Mouse (Mus musculus) forebrain, embryonic 15.5 days (tissue): Measurements from ENCODE around the gene Slc35f5. TPM values are rescaled to one million over a fixed set of nuclear protein-coding genes. Genes with fewer than 3 reads are reported as not detected.

ENCODE experiments used
- ATAC-seq: fragments of 200-750 bp; cut with Nextera tagmentation; replicated peaks from 2 replicates; pipeline ENCODE4 v1.8.0; 2017; ENCODE audit warnings: mild to moderate bottlenecking, moderate TSS enrichment, moderate library complexity
- H3K27ac ChIP-seq: fragments of 300-500 bp; sonication (generic); replicated peaks from 2 replicates; pipeline ENCODE4 v1.5.1; 2015; ENCODE audit warnings: mild to moderate bottlenecking, inconsistent platforms
- H3K27me3 ChIP-seq: fragments of 300-500 bp; sonication (generic); 2 replicates; pipeline ENCODE4 v1.6.1; 2015; ENCODE audit warnings: inconsistent platforms
- H3K36me3 ChIP-seq: fragments of 300-500 bp; sonication (generic); 2 replicates; pipeline ENCODE4 v1.6.1; 2015; ENCODE audit warnings: mild to moderate bottlenecking, inconsistent platforms
- H3K4me1 ChIP-seq: fragments of 300-500 bp; sonication (generic); 2 replicates; pipeline ENCODE4 v1.6.1; 2015; ENCODE audit warnings: inconsistent platforms
- H3K4me2 ChIP-seq: fragments of 300-500 bp; sonication (generic); replicated peaks from 2 replicates; pipeline ENCODE4 v1.6.1; 2015; ENCODE audit warnings: mild to moderate bottlenecking, inconsistent platforms
- H3K4me3 ChIP-seq: fragments of 300-500 bp; sonication (generic); 2 replicates; pipeline ENCODE4 v1.5.1; 2015; ENCODE audit warnings: mild to moderate bottlenecking, inconsistent platforms
- H3K9ac ChIP-seq: fragments of 300-500 bp; sonication (generic); replicated peaks from 2 replicates; pipeline ENCODE4 v1.6.1; 2015; ENCODE audit warnings: mild to moderate bottlenecking, inconsistent platforms
- H3K9me3 ChIP-seq: fragments of 300-500 bp; sonication (generic); 2 replicates; pipeline ENCODE4 v1.6.1; 2016; ENCODE audit warnings: inconsistent platforms
- WGBS: fragments of 180-500 bp; shearing (Covaris S2); methylation state at CpG from one replicate; pipeline ENCODE4 v1.1.7; 2015; ENCODE audit warnings: mixed read lengths; 5-methylcytosine and 5-hydroxymethylcytosine counted together
- polyA plus RNA-seq: library from polyadenylated mRNA; unstranded; fragments of >200 nt; fragmentation: Nextera tagmentation; extraction: Ambion mirVana; gene quantifications from 2 replicates; pipeline ENCODE4 v1.2.1, GENCODE M21; 2015

Gene Slc35f5
- polyA plus RNA-seq, 1 experiment from 2014 or later: 33.6 TPM

DNA sequence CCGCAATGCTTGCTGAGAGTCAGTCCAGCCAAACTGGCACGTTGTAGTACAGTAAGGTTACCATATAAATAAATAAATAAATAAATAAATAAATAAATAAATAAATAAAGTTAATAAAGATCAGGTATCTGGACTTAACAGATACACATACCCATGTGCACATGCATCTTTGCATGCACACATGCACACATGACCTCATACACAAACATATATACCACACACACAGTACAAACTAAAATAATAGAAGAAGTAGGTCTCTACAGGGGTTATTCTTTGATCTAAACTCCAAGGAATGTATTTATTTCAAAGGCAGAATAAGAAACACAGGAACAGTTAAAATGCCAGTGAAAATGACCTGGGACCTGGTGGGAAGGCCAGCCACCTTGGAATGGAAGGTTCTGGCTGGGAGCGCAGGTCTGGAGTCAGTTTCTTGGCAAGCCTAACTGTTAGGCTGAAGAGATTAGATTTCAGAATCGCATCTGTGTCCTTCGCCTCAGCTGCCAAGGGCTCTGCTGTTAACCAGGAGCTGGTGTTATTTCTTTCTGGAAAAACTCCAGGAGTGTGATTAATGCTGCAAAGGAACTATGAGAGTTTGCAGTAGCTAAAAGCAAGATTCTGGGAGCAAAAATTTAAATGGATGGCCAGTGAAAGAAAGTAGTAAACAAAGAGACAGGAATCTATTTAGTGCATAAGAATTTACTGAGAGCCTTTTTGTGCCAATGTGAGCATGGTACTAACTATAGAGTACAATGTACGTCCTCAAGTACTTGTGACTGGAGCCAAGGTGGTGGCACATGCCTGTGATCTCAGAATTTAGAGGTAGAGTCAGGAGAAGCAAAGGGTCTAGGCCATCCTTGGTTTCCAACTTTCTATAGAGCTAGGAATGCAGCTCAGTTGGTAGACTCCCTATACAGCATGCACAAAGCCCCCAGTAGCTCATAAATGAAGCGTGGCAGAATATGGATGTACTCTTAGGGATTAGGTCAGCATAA, 18.1 kb upstream of the Slc35f5 start:
- H3K4me3 ChIP-seq: no peak overlapping the region
- peak overlapping the region; percentile 41; the same call in 1 of the 2 replicates for H3K27ac ChIP-seq
- WGBS: 57% methylated on average over 7 of the region's 7 CpGs
- peaks cover 11% of the 10 kb centered on the region for H3K4me1 ChIP-seq
- H3K4me2 ChIP-seq: no peak overlapping the region
- H3K9me3 ChIP-seq: no peaks in the 10 kb centered on the region
- H3K9ac ChIP-seq: no peak overlapping the region
- no peaks in the 10 kb centered on the region for H3K27me3 ChIP-seq
- peak; percentile 72 for ATAC-seq
- no peaks in the 10 kb centered on the region for H3K36me3 ChIP-seq

GRCm38 (mm10) chr1:125549872-125550271, 10.5 kb upstream of the Slc35f5 start:
- no peak for ATAC-seq

GRCm38 (mm10) chr1:125550359-125550758, 10.0 kb upstream of the Slc35f5 start:
- 92% methylated on average over 1 of the region's 1 CpGs for WGBS
- H3K27ac ChIP-seq: no peak overlapping the region
- no peak for ATAC-seq
- no peak overlapping the region for H3K9ac ChIP-seq
- no peaks in the 10 kb centered on the region for H3K27me3 ChIP-seq
- H3K4me3 ChIP-seq: no peak overlapping the region
- H3K4me1 ChIP-seq: no peaks in the 10 kb centered on the region
- no peaks in the 10 kb centered on the region for H3K36me3 ChIP-seq
- no peak overlapping the region for H3K4me2 ChIP-seq
- H3K9me3 ChIP-seq: no peaks in the 10 kb centered on the region

More at GRCm38 (mm10) chr1:125549872-125550271, 10.5 kb upstream of the Slc35f5 start:
- Histone ChIP-seq H3K27me3 (no peaks in the 10 kb centered on the region), H3K9ac (no peak overlapping the region), H3K27ac (no peak overlapping the region), H3K36me3 (no peaks in the 10 kb centered on the region), H3K9me3 (no peaks in the 10 kb centered on the region), H3K4me3 (no peak overlapping the region), H3K4me2 (no peak overlapping the region), H3K4me1 (no peaks in the 10 kb centered on the region)
- 61% methylated on average over 1 of the region's 1 CpGs for WGBS

- Histone ChIP-seq H3K4me2 (no peak overlapping the region), H3K9me3 (no peaks in the 10 kb centered on the region), H3K4me3 (no peak overlapping the region), H3K9ac (no peak overlapping the region), H3K27me3 (no peaks in the 10 kb centered on the region), H3K27ac (no peak overlapping the region), H3K36me3 (no peaks in the 10 kb centered on the region), H3K4me1 (no peaks in the 10 kb centered on the region)
- 90% methylated on average over 2 of the region's 2 CpGs for WGBS
- no peak for ATAC-seq
Observed at GRCm38 (mm10) chr1:125551564-125551963, 8.8 kb upstream of the Slc35f5 start.

GRCm38 (mm10) chr1:125559261-125559660, 1.1 kb upstream of the Slc35f5 start:
- WGBS: 83% methylated on average over 3 of the region's 3 CpGs
- Histone ChIP-seq H3K36me3 (no peaks in the 10 kb centered on the region), H3K27ac (0 out of 2 replicates have a peak overlapping the region, but pooled peaks have one; percentile 89), H3K9me3 (no peaks in the 10 kb centered on the region), H3K27me3 (no peaks in the 10 kb centered on the region), H3K4me3 (no peak overlapping the region), H3K4me2 (no peak overlapping the region), H3K4me1 (peaks cover 13% of the 10 kb centered on the region), H3K9ac (no peak overlapping the region)
- no peak for ATAC-seq

DNA sequence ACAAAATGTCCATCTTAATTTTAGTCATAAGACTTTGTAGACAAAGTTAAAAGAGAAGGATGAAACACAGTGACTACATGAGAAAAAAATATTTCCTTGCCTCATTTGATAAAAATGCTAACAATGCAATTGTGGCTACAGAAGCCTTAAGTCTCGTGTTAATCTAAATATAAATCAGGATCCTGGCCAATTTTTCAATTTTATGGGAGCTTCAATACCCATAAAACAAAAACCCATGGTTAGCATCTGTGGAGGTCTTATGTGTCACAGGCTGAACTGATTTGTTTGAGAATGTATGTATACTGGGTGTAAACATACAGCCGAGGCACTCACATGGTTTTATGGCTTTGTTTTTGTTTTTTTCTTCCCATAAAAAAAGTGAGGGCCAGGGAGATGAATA, 674 bp upstream of the Slc35f5 start:
- WGBS: 31% methylated on average over 2 of the region's 2 CpGs
- H3K9ac ChIP-seq: peak overlapping the region; percentile 73
- H3K9me3 ChIP-seq: no peaks in the 10 kb centered on the region
- H3K4me2 ChIP-seq: peak overlapping the region; percentile 67
- peaks cover 13% of the 10 kb centered on the region for H3K4me1 ChIP-seq
- H3K36me3 ChIP-seq: no peaks in the 10 kb centered on the region
- H3K27ac ChIP-seq: peak overlapping the region; percentile 89
- no peaks in the 10 kb centered on the region for H3K27me3 ChIP-seq
- peak overlapping the region; percentile 56 for H3K4me3 ChIP-seq
- ATAC-seq: 0 out of 2 replicates have a peak, but pooled peaks have one; percentile 0

DNA sequence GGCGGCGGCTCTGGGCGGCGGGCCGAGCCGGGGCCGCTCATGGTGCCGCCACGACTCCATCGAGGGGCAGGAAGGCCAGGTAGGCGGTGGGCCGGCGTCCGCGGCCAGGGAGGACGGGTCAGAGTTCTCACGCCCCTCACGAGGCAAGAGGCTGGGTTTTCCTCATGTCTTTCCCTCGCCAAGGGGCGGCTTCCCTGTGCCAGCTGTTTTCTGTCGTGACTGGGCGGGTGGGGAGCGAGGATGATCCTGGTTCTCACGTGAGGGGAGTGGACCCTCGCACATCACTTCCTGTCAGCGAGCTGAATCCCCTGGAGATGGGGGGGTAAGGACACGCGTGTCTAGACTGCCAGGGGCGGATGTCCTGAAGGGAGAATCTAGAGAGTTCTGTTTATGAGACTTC, 811 bp downstream of the Slc35f5 start:
- Histone ChIP-seq H3K36me3 (peaks cover 3% of the 10 kb centered on the region), H3K9me3 (no peaks in the 10 kb centered on the region), H3K4me3 (peak overlapping the region; percentile 56), H3K4me2 (peak overlapping the region; percentile 67), H3K4me1 (peaks cover 13% of the 10 kb centered on the region), H3K9ac (peak overlapping the region; percentile 73), H3K27ac (peak overlapping the region; percentile 89), H3K27me3 (no peaks in the 10 kb centered on the region)
- under 1% methylated on average over 29 of the region's 29 CpGs for WGBS
- peak; percentile 39 for ATAC-seq

DNA sequence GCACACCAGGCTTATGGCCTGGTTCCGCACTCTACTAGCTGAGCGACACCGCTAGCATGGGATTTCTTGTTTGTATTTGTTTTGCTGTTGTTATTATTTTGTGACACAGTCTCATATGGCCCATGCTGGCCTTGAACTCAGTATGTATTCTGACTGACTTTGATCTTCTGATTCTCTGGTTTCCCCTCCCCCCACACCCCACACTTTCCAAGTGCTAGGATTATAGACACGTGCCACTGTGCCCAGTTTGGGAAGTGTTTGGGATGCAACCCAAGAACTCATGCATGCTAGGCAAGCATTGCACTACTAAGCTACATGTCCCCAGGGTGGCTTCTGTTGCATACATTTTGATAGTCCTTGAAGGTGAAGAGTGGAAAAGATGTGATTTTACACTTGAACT, 1.4 kb downstream of the Slc35f5 start:
- 71% methylated on average over 4 of the region's 4 CpGs for WGBS
- peak overlapping the region; percentile 67 for H3K4me2 ChIP-seq
- no peak for ATAC-seq
- H3K4me1 ChIP-seq: peaks cover 13% of the 10 kb centered on the region
- H3K36me3 ChIP-seq: peaks cover 5% of the 10 kb centered on the region
- peak overlapping the region; percentile 56 for H3K4me3 ChIP-seq
- no peaks in the 10 kb centered on the region for H3K27me3 ChIP-seq
- no peak overlapping the region for H3K27ac ChIP-seq
- no peaks in the 10 kb centered on the region for H3K9me3 ChIP-seq
- no peak overlapping the region for H3K9ac ChIP-seq

DNA sequence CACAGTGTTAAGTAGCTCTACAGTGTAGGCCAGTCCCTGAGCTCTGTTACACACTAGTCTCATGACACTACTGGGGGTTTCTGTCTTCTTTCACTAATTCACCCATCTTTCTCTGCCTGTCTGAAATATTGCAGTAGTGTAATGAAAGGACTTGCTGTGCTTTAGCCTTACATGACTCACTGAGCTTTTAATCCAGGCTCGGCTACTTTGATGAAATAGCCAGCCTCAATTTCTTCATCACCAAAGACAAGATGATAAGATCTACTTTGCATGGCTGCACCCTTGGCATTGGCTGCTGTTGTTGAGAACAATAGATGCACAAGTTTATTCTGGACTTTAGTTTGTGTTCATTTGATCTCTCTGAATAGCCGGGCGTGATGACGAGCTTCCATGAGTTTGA, 7.7 kb downstream of the Slc35f5 start:
- H3K9me3 ChIP-seq: no peaks in the 10 kb centered on the region
- no peaks in the 10 kb centered on the region for H3K4me1 ChIP-seq
- WGBS: 77% methylated on average over 4 of the region's 4 CpGs
- no peak for ATAC-seq
- H3K27ac ChIP-seq: no peak overlapping the region
- H3K4me3 ChIP-seq: no peak overlapping the region
- no peak overlapping the region for H3K4me2 ChIP-seq
- no peaks in the 10 kb centered on the region for H3K27me3 ChIP-seq
- no peak overlapping the region for H3K9ac ChIP-seq
- peaks cover 29% of the 10 kb centered on the region for H3K36me3 ChIP-seq

- ATAC-seq: no peak
- no peak overlapping the region for H3K4me2 ChIP-seq
- 73% methylated on average over 2 of the region's 2 CpGs for WGBS
- no peak overlapping the region for H3K9ac ChIP-seq
- H3K4me1 ChIP-seq: no peaks in the 10 kb centered on the region
- no peak overlapping the region for H3K4me3 ChIP-seq
- no peak overlapping the region for H3K27ac ChIP-seq
- H3K27me3 ChIP-seq: no peaks in the 10 kb centered on the region
- no peaks in the 10 kb centered on the region for H3K9me3 ChIP-seq
- peaks cover 47% of the 10 kb centered on the region for H3K36me3 ChIP-seq
Observed at GRCm38 (mm10) chr1:125574219-125574618, 13.8 kb downstream of the Slc35f5 start.

DNA sequence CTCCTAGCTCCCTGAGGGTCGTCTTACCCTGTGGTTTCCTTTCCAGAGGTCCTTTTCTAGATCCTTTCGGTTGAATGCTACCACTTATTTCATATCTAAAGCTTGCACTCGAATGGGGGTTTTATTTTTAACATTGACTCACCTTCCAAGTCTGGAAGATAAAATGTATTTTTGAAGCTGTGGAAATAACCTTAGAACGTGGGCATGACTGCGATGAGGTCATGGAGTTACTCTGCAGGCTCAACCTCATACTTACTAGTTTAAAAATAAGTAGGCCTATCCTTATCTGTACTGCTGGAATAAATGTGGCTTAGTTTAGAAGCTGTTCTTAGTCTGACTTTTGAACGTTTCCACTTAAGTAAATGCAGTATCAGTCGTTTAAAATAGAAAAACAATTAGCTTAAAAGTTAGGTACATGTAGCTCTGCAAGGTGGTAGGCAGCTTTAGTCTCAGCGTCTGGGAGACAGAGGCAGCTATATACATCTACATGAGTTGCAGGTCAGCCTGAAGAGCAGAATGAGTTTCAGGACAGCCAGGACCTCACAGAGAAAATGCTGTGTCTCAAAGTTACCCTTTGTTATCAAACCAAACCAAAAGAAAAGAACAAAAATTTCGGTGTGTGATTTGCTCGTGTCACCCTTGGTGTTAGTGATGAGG, 15.2 kb downstream of the Slc35f5 start:
- Histone ChIP-seq H3K9me3 (no peaks in the 10 kb centered on the region), H3K27me3 (no peaks in the 10 kb centered on the region), H3K4me2 (no peak overlapping the region), H3K4me3 (no peak overlapping the region), H3K4me1 (no peaks in the 10 kb centered on the region), H3K27ac (no peak overlapping the region), H3K36me3 (peaks cover 45% of the 10 kb centered on the region), H3K9ac (no peak overlapping the region)
- ATAC-seq: no peak
- WGBS: 92% methylated on average over 10 of the region's 10 CpGs

DNA sequence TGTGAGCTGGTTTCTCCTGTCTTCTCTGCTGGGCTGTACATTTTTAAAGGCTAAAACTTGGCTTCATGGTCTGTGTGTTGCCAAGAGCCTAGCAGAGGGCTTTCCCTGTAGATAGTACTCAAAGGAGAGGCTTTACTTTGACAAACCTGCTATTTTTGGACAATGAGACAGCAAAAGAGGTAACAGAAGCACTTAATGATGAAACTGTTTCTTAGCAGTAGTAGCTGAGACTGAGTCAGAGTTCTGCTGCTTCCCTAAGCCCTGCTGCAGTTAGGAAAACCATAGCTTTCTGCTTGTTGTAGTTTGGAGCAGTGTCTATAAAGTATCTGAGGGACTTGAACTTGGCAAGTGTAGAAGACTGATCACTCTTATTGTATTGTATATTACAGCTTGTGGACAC, 16.6 kb downstream of the Slc35f5 start:
- no peak overlapping the region for H3K9ac ChIP-seq
- H3K9me3 ChIP-seq: no peaks in the 10 kb centered on the region
- no peaks in the 10 kb centered on the region for H3K27me3 ChIP-seq
- H3K36me3 ChIP-seq: peaks cover 42% of the 10 kb centered on the region
- no peak overlapping the region for H3K4me3 ChIP-seq
- no peak overlapping the region for H3K4me2 ChIP-seq
- H3K27ac ChIP-seq: no peak overlapping the region
- no peaks in the 10 kb centered on the region for H3K4me1 ChIP-seq
- ATAC-seq: no peak
